In the genomic region with DNA sequence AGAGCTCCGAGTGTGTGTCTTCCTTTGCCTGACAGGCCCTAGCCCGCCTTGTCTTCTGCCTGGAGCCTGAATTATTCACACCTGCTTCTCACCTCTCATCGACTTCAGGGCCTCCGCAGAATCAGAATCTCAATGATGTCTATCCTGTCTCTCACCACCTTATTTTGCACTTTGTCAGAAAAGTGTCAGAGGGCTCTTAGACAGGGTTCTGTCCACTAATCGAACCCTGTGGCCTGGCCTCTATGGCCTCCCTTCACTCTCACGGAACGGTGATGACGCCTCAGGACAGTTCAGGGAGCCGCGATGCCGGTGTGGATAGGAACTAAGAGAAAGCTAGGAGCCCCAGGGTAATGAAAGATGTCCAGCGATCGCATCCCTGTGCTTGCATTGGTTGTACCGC, we compare ENCODE assay signal across 8 mouse cellular contexts. TPM values are rescaled to one million over a fixed set of nuclear protein-coding genes. Genes with fewer than 3 reads are reported as not detected.
DNase-seq lines count a peak whose midpoint lies in the region; ATAC-seq lines count a peak whose summit lies in the region.

A gene (plus strand): TSS at position 301 of the 400 bp plus-strand sequence.

- no peaks in the 10 kb centered on the region for H3K36me3 ChIP-seq in megakaryocyte, embryonic 14.5 days (replicated peaks; ENCODE audit: low read length)
- H3K36me3 ChIP-seq in stomach, embryonic 14.5 days (ENCODE audit: control insufficient read depth, insufficient read depth, low read length), result no peaks in the 10 kb centered on the region

- peak within 1 kb of the TSS; percentile 93 for H3K4me2 ChIP-seq in stomach, embryonic 14.5 days (replicated peaks; ENCODE audit: low read depth, low read length)

- no peaks in the 10 kb centered on the region for H3K9me3 ChIP-seq in megakaryocyte, embryonic 14.5 days
- no peaks in the 10 kb centered on the region for H3K9me3 ChIP-seq in stomach, embryonic 14.5 days (ENCODE audit: control insufficient read depth, low read depth, low read length)

- H3K4me3 ChIP-seq in megakaryocyte, embryonic 14.5 days (replicated peaks), result peak within 1 kb of the TSS; percentile 83
- H3K4me3 ChIP-seq in stomach, embryonic 14.5 days (ENCODE audit: low read depth, low read length), result peak within 1 kb of the TSS; percentile 66

- ATAC-seq in megakaryocyte, adult 5-6 weeks (ENCODE audit: poor library complexity, severe bottlenecking), result no peak
- no peak for ATAC-seq in stomach, embryonic 14.5 days (ENCODE audit: insufficient number of reproducible peaks, insufficient read depth, low FRiP score, low read depth)

- peaks cover 91% of the 10 kb centered on the region for H3K27me3 ChIP-seq in megakaryocyte, embryonic 14.5 days (replicated peaks)
- H3K27me3 ChIP-seq in stomach, embryonic 14.5 days (ENCODE audit: control insufficient read depth, insufficient read depth, low read length), result 0 out of 2 replicates have a peak, but pooled peaks cover 12% of the 10 kb centered on the region

- DNase-seq in adrenal gland, postnatal 4 days (ENCODE audit: low spot score in 2 of 2), result no peak
- no peak for DNase-seq in adrenal gland, adult 2 months
- DNase-seq in left cerebral cortex, postnatal 36 days (ENCODE audit: low spot score in 2 of 2), result no peak
- DNase-seq in right cerebral cortex, adult 2 months (ENCODE audit: low spot score in 2 of 2), result no peak
- DNase-seq in gastrocnemius, adult 18-20 months (ENCODE audit: low spot score), result no peak

- peak within 1 kb of the TSS; percentile 55 for H3K9ac ChIP-seq in stomach, embryonic 14.5 days (replicated peaks; ENCODE audit: low read depth, low read length)

- peaks cover 21% of the 10 kb centered on the region for H3K4me1 ChIP-seq in megakaryocyte, embryonic 14.5 days
- H3K4me1 ChIP-seq in stomach, embryonic 14.5 days (ENCODE audit: control insufficient read depth, insufficient read depth, low read length), result peaks cover 8% of the 10 kb centered on the region; the same call in 1 of the 2 replicates

- H3K27ac ChIP-seq in stomach, embryonic 14.5 days (ENCODE audit: low read length), result peak within 1 kb of the TSS; percentile 55; the same call in 1 of the 2 replicates

- intact Hi-C loops in left cerebral cortex, postnatal 36 days (cut with DNase I), result loop anchor here (2.0 kb wide), 1 partner anchor 59 kb away; no protein-coding TSS in a partner anchor

- 10% methylated on average over 14 of the region's 14 CpGs for WGBS in stomach, embryonic 14.5 days

RNA-seq across cellular contexts. Expression of the gene that starts here (rescaled TPM):
- total RNA-seq in adrenal gland, postnatal 4 days (2021), result 10 to 100 TPM; 22.4 to 23.1 TPM
- total RNA-seq in adrenal gland, adult 2 months (2021), result 1 to 10 TPM; 6.7 to 9.3 TPM
- polyA plus RNA-seq in adrenal gland, adult 2 months (2012; rRNA removed), result 4.0 and 6.3 TPM in 2 replicates
- polyA plus RNA-seq in megakaryocyte, embryonic 14.5 days (2012; ENCODE audit: insufficient read depth, low replicate concordance), result not detected in 2 replicates
- not detected in 2 replicates for total RNA-seq in megakaryocyte, adult 5-6 weeks (2015)
- total RNA-seq in megakaryocyte, adult 5-6 weeks (2017), result not detected in 2 replicates
- 10 to 100 TPM; 85.7 to 87.4 TPM for total RNA-seq in left cerebral cortex, postnatal 36 days (2021)
- 10.8 and 11.3 TPM in 2 replicates for polyA plus RNA-seq in stomach, embryonic 14.5 days (2014; fragmentation: Nextera tagmentation; extraction: Ambion mirVana)
- total RNA-seq in gastrocnemius, adult 18-20 months (2021), result 1 to 10 TPM; 3.0 TPM
